Mouse (Mus musculus) lung, postnatal 25 days (tissue): ENCODE measurements around the gene Bace1.
A peak's percentile ranks its signal among the peaks of the same experiment; 100 is the strongest.

Source experiments
- DNase-seq: peaks from one replicate; pipeline ENCODE4 v3.0.0; 2022; ENCODE audit warnings: low spot score

The Bace1 gene

GRCm38 (mm10) chr9:45838434-45839138, at the start of gene Bace1:
Gene Bace1 (plus strand): TSS chr9:45838580.
- peak; percentile 79 for DNase-seq

- no peak for DNase-seq
These were observed 46.8 kb upstream of the Bace1 start for GRCm38 (mm10) chr9:45791456-45792142.

GRCm38 (mm10) chr9:45792235-45792634, 46.1 kb upstream of the Bace1 start:
- DNase-seq: no peak

- no peak for DNase-seq
These were observed 44.7 kb upstream of the Bace1 start for GRCm38 (mm10) chr9:45793697-45794096.

- DNase-seq: peak; percentile 4
These were observed 42.7 kb upstream of the Bace1 start for GRCm38 (mm10) chr9:45795722-45796121.

GRCm38 (mm10) chr9:45797271-45797670, 41.1 kb upstream of the Bace1 start:
- DNase-seq: no peak

GRCm38 (mm10) chr9:45798467-45799164, 39.8 kb upstream of the Bace1 start:
- DNase-seq: no peak

GRCm38 (mm10) chr9:45799402-45799801, 39.0 kb upstream of the Bace1 start:
- DNase-seq: no peak

GRCm38 (mm10) chr9:45803070-45803774, 35.2 kb upstream of the Bace1 start:
- DNase-seq: no peak

- DNase-seq: no peak
These were observed 31.5 kb upstream of the Bace1 start for GRCm38 (mm10) chr9:45806847-45807246.

GRCm38 (mm10) chr9:45807337-45807736, 31.0 kb upstream of the Bace1 start:
- no peak for DNase-seq

GRCm38 (mm10) chr9:45807761-45808160, 30.6 kb upstream of the Bace1 start:
- DNase-seq: no peak

GRCm38 (mm10) chr9:45811946-45812345, 26.4 kb upstream of the Bace1 start:
- DNase-seq: no peak

GRCm38 (mm10) chr9:45815113-45815512, 23.3 kb upstream of the Bace1 start:
- no peak for DNase-seq

- DNase-seq: peak; percentile 9
These were observed 22.9 kb upstream of the Bace1 start for GRCm38 (mm10) chr9:45815525-45815924.

- no peak for DNase-seq
These were observed 19.9 kb upstream of the Bace1 start for GRCm38 (mm10) chr9:45818406-45819011.

GRCm38 (mm10) chr9:45827663-45828290, 10.6 kb upstream of the Bace1 start:
- peak; percentile 6 for DNase-seq

GRCm38 (mm10) chr9:45828291-45828963, 10.0 kb upstream of the Bace1 start, which contains the start of gene Cep164:
Gene Cep164 (minus strand): TSS chr9:45828691.
- DNase-seq: peak; percentile 95

GRCm38 (mm10) chr9:45829107-45829506, 9.3 kb upstream of the Bace1 start:
- peak; percentile 79 for DNase-seq

GRCm38 (mm10) chr9:45832898-45833297, 5.5 kb upstream of the Bace1 start:
- no peak for DNase-seq

GRCm38 (mm10) chr9:45833461-45833860, 4.9 kb upstream of the Bace1 start:
- DNase-seq: no peak
